Mouse (Mus musculus): ENCODE results near the gene Pabpn1.

- no peak for TF ChIP-seq CTCF (IDR thresholded peaks at IDR 0.05; ENCODE audit: extremely low read depth, insufficient read length, insufficient replicate concordance, low read depth, low read length)
- no peak for TF ChIP-seq POLR2A (IDR thresholded peaks at IDR 0.05; ENCODE audit: low read depth, low read length)
These were observed 38.1 kb downstream of the Pabpn1 start for GRCm38 (mm10) chr14:54930431-54930830.

All from small intestine, adult 2 months (tissue).